ENCODE assay signal across 8 mouse cellular contexts in the genomic region with DNA sequence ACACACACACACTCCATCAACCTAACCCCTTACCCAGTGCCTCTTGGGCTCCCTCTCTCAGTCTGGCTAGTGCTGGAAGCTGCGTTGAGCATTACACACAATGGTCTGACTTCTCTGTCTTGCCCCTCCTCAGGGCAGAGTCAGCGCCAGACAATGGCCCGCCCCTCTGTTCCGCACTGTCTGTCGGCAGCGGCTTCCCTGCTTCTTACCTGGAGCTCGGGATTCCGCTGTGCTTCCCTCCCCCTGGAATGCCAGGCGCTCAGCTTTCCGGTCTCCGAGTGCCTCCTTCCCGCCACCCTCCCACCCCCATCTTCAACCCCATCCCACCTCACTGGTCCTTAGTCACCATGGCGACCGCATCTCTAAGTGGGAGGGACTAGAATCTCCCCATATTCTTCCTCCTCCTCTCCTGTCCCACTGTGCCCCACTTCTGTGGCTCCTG. TPM values are rescaled to one million over a fixed set of nuclear protein-coding genes. Genes with fewer than 3 reads are reported as not detected.
DNase-seq lines count a peak whose midpoint lies in the region; ATAC-seq and TF ChIP-seq lines count a peak whose summit lies in the region.

No protein-coding gene starts in this region.

- ATAC-seq in kidney, embryonic 15.5 days (replicated peaks; ENCODE audit: low FRiP score), result peak; percentile 16; the same call in 1 of the 2 replicates
- ATAC-seq in hindbrain, embryonic 15.5 days (ENCODE audit: low FRiP score, low read depth), result peak; percentile 86

- H3K4me1 ChIP-seq in kidney, embryonic 15.5 days, result peaks cover 53% of the 10 kb centered on the region
- peaks cover 30% of the 10 kb centered on the region for H3K4me1 ChIP-seq in hindbrain, embryonic 15.5 days (replicated peaks)
- H3K4me1 ChIP-seq in lung, adult 2 months (ENCODE audit: control insufficient read depth, insufficient read depth, low read length), result no peaks in the 10 kb centered on the region; the same call in 1 of the 2 replicates

- no peak overlapping the region for H3K9ac ChIP-seq in kidney, embryonic 15.5 days
- peak overlapping the region; percentile 66 for H3K9ac ChIP-seq in hindbrain, embryonic 15.5 days

- H3K27me3 ChIP-seq in kidney, embryonic 15.5 days, result peaks cover 21% of the 10 kb centered on the region
- no peaks in the 10 kb centered on the region for H3K27me3 ChIP-seq in hindbrain, embryonic 15.5 days

- no peaks in the 10 kb centered on the region for H3K36me3 ChIP-seq in kidney, embryonic 15.5 days
- H3K36me3 ChIP-seq in hindbrain, embryonic 15.5 days, result no peaks in the 10 kb centered on the region

- WGBS in kidney, embryonic 15.5 days, result 2% methylated on average over 14 of the region's 14 CpGs
- WGBS in hindbrain, embryonic 15.5 days, result under 1% methylated on average over 14 of the region's 14 CpGs
- 5% methylated on average over 14 of the region's 14 CpGs for WGBS in lung, adult 2 months

- TF ChIP-seq CTCF in lung, adult 2 months (IDR thresholded peaks at IDR 0.05; ENCODE audit: insufficient read depth, low read length), result no peak

- H3K9me3 ChIP-seq in kidney, embryonic 15.5 days (replicated peaks), result no peaks in the 10 kb centered on the region
- no peaks in the 10 kb centered on the region for H3K9me3 ChIP-seq in hindbrain, embryonic 15.5 days

- H3K27ac ChIP-seq in kidney, embryonic 15.5 days, result no peak overlapping the region
- peak overlapping the region; percentile 89 for H3K27ac ChIP-seq in hindbrain, embryonic 15.5 days (replicated peaks)

- 0 out of 2 replicates have a peak overlapping the region, but pooled peaks have one; percentile 19 for H3K4me3 ChIP-seq in kidney, embryonic 15.5 days (replicated peaks)
- H3K4me3 ChIP-seq in hindbrain, embryonic 15.5 days, result peak overlapping the region; percentile 53
- H3K4me3 ChIP-seq in lung, adult 2 months (replicated peaks; ENCODE audit: extremely low read depth, low read depth, low read length), result no peak overlapping the region

- no peak for DNase-seq in kidney, postnatal 36 days
- peak; percentile 42 for DNase-seq in embryo, embryonic 10 days (ENCODE audit: low spot score)
- DNase-seq in neural tube, embryonic 10.5 days (ENCODE audit: extremely low spot score, low spot score), result peak; percentile 32
- DNase-seq in ovary, postnatal 14 days (ENCODE audit: low spot score), result no peak
- DNase-seq in lung, adult 2 months, result no peak
- DNase-seq in urinary bladder, postnatal 10 days (ENCODE audit: low spot score), result no peak

- H3K4me2 ChIP-seq in kidney, embryonic 15.5 days, result peak overlapping the region; percentile 43
- H3K4me2 ChIP-seq in hindbrain, embryonic 15.5 days, result peak overlapping the region; percentile 88

- no peak for TF ChIP-seq POLR2A in lung, adult 2 months (IDR thresholded peaks at IDR 0.05; ENCODE audit: borderline replicate concordance, extremely low read depth, low read depth, low read length)

RNA-seq across cellular contexts. Expression of a gene that starts 2.2 kb away (rescaled TPM):
- 14.0 and 14.7 TPM in 2 replicates for polyA plus RNA-seq in kidney, embryonic 15.5 days (2015; fragmentation: Nextera tagmentation; extraction: Ambion mirVana)
- 30.4 and 30.5 TPM in 2 replicates for polyA plus RNA-seq in hindbrain, embryonic 15.5 days (2015; fragmentation: Nextera tagmentation; extraction: Ambion mirVana)
- 52.3 and 58.3 TPM in 2 replicates for polyA plus RNA-seq in lung, adult 2 months (2012; rRNA removed)

RNA-seq across cellular contexts. Expression of a gene that starts 33.9 kb away (rescaled TPM):
- polyA plus RNA-seq in kidney, embryonic 15.5 days (2015; fragmentation: Nextera tagmentation; extraction: Ambion mirVana), result 17.5 and 17.6 TPM in 2 replicates
- polyA plus RNA-seq in hindbrain, embryonic 15.5 days (2015; fragmentation: Nextera tagmentation; extraction: Ambion mirVana), result 34.7 and 40.4 TPM in 2 replicates
- 18.3 and 25.4 TPM in 2 replicates for polyA plus RNA-seq in lung, adult 2 months (2012; rRNA removed)

RNA-seq across cellular contexts. Expression of a gene that starts 48.7 kb away (rescaled TPM):
- polyA plus RNA-seq in kidney, embryonic 15.5 days (2015; fragmentation: Nextera tagmentation; extraction: Ambion mirVana), result 152 TPM in 2 replicates
- 28.8 and 35.4 TPM in 2 replicates for polyA plus RNA-seq in hindbrain, embryonic 15.5 days (2015; fragmentation: Nextera tagmentation; extraction: Ambion mirVana)
- polyA plus RNA-seq in lung, adult 2 months (2012; rRNA removed), result 23.4 and 27.0 TPM in 2 replicates

RNA-seq across cellular contexts. Expression of a gene that starts 51.0 kb away (rescaled TPM):
- 89.2 and 92.0 TPM in 2 replicates for polyA plus RNA-seq in kidney, embryonic 15.5 days (2015; fragmentation: Nextera tagmentation; extraction: Ambion mirVana)
- 52.2 and 53.4 TPM in 2 replicates for polyA plus RNA-seq in hindbrain, embryonic 15.5 days (2015; fragmentation: Nextera tagmentation; extraction: Ambion mirVana)
- 257 and 302 TPM in 2 replicates for polyA plus RNA-seq in lung, adult 2 months (2012; rRNA removed)

Comparison
In these comparisons a context has a peak if more than half of its experiments do, and no peak if none do; other contexts are left out.
1. DNase-seq: peak in embryo, embryonic 10 days (single experiment) and neural tube, embryonic 10.5 days (single experiment); none in kidney, postnatal 36 days (0 of 2), ovary, postnatal 14 days (single experiment), lung, adult 2 months (single experiment) and urinary bladder, postnatal 10 days (single experiment).